Mouse (Mus musculus) MEL (cell line): ENCODE data around the gene Drg2.
A peak's percentile ranks its signal among the peaks of the same experiment; 100 is the strongest.

Experiments used
- CTCF ChIP-seq, 3 experiments: IDR thresholded peaks in 2 of 3; conservative IDR thresholded peaks in 1 of 3; 2 replicates each; pipeline ENCODE4 v1.5.1; 2011 to 2012; ENCODE audit warnings: low read length in 3 of 3, low read depth in 2 of 3, mild to moderate bottlenecking in 2 of 3, improper control_type of control experiment in 1 of 3, inconsistent platforms in 1 of 3, mixed read lengths in 1 of 3, moderate library complexity in 1 of 3; ENCODE audit not compliant: control insufficient read depth in 1 of 3, insufficient read depth in 1 of 3, poor library complexity in 1 of 3, severe bottlenecking in 1 of 3
- MAFK ChIP-seq: IDR thresholded peaks from 2 replicates; pipeline ENCODE4 v1.6.1; 2011; ENCODE audit warnings: low read depth, mild to moderate bottlenecking, low read length, improper control_type of control experiment, borderline replicate concordance
- TAL1 ChIP-seq: IDR thresholded peaks from 2 replicates; pipeline ENCODE4 v1.6.1; 2012; ENCODE audit warnings: mild to moderate bottlenecking, inconsistent platforms, low read length, moderate library complexity, mixed read lengths

DNA sequence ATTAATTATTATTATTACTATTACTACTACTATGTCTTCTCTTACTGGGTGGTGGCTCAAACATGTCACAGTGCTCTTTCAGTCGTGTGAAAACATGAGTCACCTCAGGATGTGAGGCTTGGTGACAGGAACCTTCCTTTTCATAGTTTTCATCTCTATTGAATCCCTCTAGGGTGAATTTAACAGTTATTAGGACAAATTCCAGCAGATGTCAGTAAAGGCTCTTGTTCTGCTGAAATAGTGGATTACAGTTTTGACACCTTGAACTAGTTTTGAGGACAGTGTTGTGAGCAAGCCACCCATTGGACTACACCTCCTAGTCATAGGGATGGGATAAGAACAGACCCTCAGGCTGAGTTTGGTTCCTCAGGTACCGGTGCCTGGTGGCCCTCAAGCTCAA is 41.3 kb downstream of the Drg2 start:
- TF ChIP-seq MAFK (no peak), TAL1 (no peak), CTCF (IDR thresholded peaks at IDR 0.05 in 2 of 3, conservative IDR thresholded peaks at IDR 0.05 in 1 of 3; ENCODE audit: control insufficient read depth in 1 of 3, insufficient read depth in 1 of 3, low read depth in 2 of 3, low read length in 3 of 3, poor library complexity in 1 of 3, severe bottlenecking in 1 of 3) (peak in 1 of 3 experiments; percentile 18; a peak in 2 of 6 replicates)
